Mouse (Mus musculus): ENCODE measurements around the gene Ctsz. TPM values are rescaled to one million over a fixed set of nuclear protein-coding genes. Genes with fewer than 3 reads are reported as not detected.

Ctsz gene
- total RNA-seq, 2 experiments from 2014 or later = 31.5 to 33.5 TPM

DNA sequence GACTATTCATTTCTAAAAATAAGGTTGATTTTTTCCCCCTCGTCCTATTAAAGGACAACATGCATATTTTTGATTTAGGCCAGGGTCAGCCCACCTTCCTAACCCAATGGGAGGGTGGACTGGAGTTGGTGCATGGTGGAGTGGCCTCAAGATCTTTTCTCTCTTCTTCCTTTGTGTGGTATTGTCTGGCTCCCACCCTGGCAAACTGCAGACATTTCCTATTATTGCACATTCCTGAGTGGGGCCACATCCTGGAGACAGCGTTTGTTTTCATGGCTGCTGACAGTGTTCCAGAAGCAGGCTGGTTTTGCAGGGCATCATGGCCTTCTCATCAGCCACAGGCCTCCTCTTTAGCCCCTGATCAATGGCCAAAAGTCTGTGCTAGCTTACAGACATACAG, 4.2 kb upstream of the Ctsz start:
- intact Hi-C loops (cut with DNase I) = no loop called here
- DNase-seq = no peak

DNA sequence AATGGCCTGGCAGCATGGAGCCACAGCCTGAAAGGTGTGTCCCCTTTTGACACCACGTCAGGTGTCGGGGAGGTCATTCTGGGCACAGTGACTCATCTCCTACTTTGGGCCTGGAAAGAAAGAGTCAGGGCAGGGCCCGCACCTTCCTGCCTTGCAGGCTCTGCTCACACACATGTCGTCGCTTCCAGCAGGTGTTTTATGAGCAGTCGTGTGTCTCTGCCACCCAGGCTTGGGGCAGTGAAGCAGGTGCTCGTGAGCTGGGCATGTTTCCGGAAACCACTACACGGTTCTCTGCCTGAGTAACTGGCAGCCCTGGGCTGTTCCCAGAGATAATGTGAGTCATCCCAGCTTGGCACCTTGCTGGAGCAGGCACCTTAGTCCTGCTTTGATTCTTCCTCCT, 3.6 kb upstream of the Ctsz start:
- intact Hi-C loops (cut with DNase I) = no loop called here
- no peak for DNase-seq

DNA sequence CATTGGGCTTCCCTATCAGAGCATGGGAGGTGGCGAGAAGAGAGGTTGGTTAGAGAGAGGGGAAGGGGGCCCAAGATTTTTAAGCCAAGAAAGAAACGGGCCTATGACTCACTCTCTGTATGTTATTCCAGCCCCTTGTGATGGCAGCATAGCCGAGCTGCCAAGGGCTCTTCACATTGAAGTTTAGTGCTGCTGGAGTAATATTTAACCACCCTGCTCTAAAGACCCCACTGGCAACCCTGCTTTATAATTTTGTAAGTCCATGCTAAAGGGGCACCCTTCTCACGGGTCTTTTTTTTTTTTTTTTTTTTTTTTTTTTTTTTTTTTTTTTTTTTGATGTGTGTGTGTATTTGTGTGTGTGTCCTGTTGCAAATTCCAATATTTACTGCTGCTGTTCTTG, 3.1 kb upstream of the Ctsz start:
- intact Hi-C loops (cut with DNase I) = no loop called here
- DNase-seq = no peak

DNA sequence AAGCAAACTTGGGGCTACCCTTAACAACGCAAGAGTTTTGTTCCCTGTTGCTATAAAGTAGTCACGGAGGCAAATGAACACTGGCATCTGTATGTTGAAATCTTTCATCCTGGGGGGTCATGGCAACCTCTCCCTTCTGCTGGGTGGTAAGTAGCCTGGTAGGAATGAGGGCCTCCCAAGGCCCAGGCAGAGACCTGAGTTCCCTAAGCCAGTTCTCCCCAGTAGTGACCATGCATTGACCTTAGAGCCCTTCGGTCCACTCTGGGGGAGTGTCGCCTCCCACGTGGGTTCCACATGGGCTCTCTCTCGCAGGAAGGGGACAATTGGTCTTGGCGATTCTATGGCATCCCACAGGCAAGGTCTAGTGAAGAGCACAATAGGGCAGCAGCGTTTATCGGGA, 1.1 kb upstream of the Ctsz start:
- DNase-seq = no peak
- intact Hi-C loops (cut with DNase I) = no loop called here

DNA sequence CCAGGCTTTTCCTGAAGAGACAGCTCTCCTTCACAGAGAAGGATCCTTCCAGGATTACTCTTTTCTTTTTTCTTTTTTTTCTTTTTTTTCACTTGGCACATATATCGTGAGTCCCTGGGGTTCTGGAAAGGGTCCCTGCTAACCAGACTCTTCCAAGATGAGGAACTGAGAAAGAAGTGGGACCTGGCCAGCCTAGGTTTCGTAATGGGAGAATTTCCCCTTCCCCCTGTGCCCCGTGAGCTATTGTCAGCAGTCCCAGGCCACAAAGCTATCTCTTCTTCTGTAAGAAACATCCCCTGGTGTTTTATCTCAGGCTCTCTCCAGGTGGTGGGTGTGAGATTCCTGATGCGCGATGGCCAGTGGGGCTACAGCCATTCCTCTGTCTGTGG, 605 bp upstream of the Ctsz start:
- intact Hi-C loops (cut with DNase I) = no loop called here
- no peak for DNase-seq

DNA sequence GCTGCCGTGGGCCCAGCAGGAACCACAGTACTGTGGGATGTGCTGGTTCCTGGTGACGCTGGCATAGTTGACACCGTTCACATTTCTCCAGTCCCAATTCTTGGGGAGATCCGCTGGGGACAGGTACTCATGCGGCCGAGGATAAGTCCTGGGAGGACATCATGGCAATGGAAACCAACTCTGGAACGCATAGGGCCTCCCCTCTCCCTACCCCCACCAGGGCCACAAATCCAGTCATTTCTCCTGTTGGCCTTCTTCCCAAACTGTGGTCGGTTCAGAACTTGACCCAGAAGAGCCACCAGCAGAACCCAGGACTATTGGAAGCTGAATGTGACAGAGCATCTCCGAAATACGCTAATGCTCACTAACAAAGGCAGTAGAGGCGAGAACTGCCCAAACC, 658 bp downstream of the Ctsz start:
- no peak for DNase-seq
- intact Hi-C loops (cut with DNase I) = no loop called here

DNA sequence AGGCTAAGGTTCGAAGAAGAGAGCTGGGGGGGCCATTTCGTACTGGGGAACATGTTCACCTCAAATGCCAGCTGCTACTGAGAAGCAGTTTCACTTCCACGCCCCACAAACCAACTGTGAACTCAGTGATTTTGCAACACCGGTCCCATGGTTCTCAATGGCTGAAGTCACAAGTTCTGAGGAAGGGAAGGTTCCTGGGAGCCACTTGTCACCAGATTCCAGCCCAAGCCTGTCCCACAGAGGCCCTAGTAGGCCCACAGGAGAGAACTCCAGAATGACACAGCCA, 1.2 kb downstream of the Ctsz start:
- intact Hi-C loops (cut with DNase I) = no loop called here
- DNase-seq = no peak

DNA sequence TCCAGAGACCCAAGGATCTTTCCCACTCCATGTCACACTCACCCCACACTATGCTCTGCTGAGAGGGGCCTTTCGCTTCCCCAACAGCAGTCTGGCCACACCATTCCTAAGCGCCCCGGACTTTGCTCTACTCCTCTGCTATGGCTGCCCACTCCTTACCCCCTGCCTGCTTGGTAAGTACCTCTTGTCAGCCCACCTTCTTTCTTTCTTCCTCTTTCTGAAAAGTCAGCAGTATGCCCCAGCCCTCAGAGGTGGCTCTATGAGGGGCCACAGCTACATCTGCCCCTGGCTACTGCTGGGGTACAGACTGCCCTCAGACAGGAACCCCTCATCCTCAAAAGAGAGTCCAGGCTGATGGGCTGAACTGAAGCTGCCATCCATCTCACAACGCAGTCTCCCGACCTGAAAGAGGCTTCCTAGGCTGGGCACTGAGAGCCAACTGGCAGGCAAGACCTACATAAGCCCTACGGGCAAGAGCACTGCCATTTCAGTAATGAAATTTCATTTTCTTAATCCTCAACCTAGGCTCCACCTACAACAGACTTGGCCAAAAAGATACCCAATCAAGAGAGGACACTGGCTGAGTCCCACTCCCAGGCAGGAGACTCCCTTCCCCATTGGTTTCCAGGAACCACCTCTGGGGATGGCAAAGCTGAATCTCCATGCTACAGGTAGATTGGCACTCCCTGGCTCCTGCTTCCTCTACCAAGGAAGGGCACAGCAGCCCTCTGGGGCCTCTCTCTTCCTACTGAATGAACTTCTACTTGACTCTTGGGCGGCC, 1.7 kb downstream of the Ctsz start:
- no peak for DNase-seq
- intact Hi-C loops (cut with DNase I) = no loop called here

DNA sequence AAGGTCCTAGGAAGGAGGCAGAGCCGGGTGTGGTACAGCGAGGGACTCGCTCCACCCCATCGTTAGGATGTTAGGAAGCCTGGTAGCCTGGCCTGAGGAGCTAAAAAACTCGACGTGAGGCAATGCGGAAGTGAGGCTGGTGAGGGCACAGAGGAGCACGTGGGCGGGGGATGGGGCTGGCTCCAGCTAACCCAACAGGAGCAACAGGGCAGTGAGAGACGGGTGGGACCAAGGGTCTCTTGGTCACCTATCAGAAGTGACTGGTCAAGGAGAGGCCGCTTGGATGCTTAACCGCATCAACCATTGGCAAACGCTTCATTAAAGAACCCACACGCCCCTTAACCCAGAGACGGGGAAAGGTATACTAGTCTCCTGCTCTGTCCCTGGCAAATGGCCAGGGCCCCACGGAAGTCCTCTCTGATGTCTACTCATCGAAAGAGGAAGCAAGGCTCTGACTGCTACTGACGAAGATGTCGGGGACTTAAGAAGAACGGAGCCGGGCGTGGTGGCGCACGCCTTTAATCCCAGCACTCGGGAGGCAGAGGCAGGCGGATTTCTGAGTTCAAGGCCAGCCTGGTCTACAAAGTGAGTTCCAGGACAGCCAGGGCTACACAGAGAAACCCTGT, 2.6 kb downstream of the Ctsz start:
- no peak for DNase-seq
- intact Hi-C loops (cut with DNase I) = no loop called here

DNA sequence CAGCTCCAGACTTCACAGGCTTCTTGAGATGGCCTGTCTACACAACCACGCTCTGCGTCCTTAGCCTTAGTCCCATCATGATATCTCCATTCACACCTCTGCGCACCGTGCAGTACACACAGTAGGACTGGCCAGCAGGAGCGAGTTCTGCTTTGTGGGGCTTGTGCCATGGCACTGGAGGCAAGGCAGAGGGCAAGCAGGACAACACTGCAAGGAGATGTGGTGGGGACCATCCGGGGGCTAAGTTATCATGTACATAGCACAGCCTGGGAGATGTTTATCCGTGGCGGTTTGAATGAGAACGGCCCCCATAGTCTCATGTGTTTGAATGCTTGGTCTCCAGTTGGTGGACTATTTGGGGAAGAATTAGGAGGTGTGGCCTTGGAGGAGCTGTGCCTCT, 3.9 kb downstream of the Ctsz start:
- intact Hi-C loops (cut with DNase I) = no loop called here

DNA sequence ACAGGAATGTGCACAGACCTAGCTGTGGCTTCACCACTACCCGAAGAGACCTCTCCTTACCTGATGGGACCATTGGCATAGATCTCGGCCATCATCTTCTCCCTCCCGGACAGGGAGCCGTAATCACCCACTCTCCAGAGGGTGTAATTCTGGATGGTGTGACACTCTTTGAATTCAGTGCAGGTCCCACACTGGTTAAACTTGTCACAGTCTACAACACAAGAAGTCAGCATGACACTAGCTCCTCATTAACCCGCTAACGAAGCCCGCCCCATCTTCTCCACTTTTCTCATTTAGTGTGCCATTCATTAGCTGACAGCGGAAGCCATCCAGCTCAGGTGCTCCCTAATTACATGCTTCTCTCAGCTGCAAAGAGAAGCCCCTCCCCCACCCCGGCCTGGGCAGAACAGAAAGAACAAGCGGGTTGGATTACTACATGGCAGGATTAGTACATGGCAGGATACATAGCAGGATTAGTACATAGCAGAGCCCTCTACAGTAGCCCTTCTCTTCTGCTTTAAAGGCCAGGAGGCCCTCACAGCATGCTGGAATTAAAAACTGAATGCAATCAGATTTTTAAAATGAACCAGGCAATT, 9.7 kb downstream of the Ctsz start:
- intact Hi-C loops (cut with DNase I) = no loop called here
- DNase-seq = no peak

More for the DNA sequence above, 3.9 kb downstream of the Ctsz start:
- no peak for DNase-seq

DNA sequence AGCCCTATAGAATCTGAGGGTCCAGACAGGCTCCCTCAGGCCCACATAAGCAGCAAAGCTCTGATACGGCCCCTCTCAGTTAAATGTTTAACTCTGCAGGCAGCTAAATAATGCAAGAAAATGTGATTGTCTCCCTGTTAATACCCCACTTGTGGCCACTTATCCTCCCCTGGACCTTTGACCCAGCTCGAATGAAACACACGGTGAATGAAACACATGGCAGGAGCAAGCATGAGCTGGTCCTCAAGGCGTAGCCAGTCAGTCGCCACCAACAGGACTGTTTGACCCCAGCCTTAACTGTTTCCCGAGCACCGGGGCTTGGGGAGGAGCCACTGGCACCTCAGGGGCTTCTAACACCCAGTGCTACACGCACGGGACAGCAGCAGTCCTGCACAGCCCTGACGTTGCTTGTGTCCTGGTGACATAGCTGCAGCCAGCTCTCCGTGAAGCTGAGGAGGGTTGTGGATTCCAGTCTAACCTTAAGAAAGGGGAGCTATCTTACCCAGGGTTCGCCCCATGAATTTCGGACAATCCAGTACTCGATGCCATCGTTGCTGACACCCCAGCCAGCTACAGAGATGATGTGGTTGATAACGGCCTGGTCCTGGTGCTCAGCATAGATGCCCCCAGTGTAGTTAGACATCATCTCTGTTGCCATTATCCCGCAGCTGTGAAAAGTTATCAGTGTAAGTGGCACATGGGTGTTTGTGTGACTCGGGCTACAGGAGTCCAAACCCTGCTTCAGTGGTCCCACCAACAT, 10.6 kb downstream of the Ctsz start:
- no peak for DNase-seq
- intact Hi-C loops (cut with DNase I) = no loop called here

DNA sequence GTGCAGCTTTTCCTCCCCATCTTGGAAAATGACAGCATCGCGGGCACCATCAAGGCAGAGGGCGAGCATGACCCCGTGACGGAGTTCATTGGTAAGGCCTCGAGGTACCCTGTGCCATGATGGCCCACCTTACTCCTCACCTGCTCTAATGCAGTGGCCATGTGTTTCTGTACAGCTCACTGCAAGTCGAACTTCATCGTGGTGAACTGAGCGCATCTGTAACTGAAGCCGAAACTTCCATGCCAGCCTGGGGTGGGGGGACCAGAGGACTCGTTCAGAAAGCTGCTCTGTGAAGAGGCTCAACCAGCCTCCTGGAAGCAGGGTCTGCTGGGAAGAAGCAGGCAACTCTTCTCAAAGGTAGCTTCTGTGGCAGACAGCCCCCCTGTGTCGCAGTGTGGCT, 12.0 kb downstream of the Ctsz start:
- DNase-seq = no peak
- intact Hi-C loops (cut with DNase I) = no loop called here

DNA sequence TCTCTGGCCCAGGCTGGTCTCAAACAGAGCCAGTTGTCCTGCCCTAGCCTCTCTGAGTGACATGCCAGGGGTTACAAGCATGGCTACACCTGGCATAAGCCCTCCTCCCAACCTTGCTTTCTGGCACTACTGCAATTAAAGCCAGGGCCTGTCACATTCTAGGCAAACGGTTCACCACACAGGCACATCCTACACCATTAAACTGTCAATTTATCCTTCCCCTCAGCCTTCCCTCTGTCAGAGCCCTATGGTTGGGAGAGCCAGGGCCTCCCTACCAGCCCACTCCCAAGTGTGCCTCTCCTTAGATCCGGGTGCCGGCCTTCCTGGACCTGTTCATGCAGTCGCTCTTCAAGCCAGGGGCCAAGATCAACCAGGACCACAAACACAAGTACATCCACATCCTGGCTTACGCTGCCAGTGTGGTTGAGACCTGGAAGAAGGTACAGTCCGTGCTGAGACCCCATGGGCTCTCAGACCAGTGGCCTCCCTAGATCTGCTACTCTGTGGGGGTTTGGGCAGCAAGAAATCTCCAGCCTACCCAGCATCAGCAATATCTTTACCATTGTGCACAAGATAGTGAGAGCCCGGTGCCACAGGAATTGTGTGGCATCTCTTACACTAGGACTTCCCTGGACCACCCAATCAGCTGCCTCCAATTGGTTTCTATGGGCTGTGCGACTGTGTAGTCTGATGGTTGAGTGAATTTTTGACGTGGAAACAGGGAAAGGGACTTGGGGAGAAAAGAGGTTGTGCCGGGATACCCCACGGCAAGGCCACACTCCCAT, 14.3 kb downstream of the Ctsz start:
- no peak for DNase-seq
- intact Hi-C loops (cut with DNase I) = no loop called here

DNA sequence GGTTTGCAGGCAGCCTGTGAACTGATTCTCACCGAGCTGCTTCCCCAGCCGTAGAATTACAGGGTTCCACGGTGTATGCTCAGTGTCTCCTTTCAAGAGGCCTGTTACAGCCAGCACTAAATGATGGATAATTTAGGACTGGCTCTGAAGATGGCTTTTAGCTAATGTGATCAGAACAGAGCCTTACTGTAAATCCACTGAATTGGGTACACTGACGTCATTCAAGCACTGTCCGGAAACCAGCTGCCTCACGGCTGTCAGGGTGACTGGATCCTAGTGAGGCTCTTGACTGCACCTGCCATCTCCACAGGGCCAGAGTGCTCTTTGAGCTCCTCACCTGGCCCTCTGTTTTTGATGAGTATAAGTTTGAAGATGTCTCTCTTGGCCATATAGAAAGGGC, 17.7 kb downstream of the Ctsz start:
- intact Hi-C loops (cut with DNase I) = no loop called here
- DNase-seq = no peak

DNA sequence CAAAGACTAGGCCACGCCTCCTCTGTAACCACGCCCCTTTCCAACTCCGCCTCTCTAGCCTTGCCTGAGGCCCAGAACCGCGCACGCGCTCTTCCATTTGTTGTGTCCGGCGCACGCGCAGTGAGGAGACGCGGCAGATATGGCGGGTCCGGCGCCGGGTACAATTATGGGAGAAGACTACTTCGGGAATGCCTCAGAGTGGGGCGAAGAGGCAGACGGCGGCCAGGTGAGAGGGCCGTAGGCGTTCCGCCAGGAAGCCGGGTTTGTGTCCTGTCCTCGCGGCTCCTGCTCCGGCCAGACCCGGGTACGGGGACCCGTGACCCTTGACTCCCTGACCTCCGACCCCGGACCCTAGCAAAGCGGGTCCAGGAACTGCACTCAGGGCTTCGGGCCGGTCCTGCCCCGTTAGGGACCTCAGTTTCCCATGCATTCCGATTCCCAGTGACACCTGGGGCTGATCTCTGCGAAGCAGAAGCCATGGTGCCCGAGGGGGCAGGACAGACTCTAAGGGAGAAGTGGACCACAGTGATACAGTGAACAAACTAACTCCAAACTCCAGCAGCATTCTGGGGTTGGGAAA, 23.0 kb downstream of the Ctsz start, which contains the start of gene Nelfcd:
TSS of gene Nelfcd (plus strand) at position 74 of the 580 bp plus-strand sequence.
- intact Hi-C loops (cut with DNase I) = no loop called here
- DNase-seq = peak; percentile 95

DNA sequence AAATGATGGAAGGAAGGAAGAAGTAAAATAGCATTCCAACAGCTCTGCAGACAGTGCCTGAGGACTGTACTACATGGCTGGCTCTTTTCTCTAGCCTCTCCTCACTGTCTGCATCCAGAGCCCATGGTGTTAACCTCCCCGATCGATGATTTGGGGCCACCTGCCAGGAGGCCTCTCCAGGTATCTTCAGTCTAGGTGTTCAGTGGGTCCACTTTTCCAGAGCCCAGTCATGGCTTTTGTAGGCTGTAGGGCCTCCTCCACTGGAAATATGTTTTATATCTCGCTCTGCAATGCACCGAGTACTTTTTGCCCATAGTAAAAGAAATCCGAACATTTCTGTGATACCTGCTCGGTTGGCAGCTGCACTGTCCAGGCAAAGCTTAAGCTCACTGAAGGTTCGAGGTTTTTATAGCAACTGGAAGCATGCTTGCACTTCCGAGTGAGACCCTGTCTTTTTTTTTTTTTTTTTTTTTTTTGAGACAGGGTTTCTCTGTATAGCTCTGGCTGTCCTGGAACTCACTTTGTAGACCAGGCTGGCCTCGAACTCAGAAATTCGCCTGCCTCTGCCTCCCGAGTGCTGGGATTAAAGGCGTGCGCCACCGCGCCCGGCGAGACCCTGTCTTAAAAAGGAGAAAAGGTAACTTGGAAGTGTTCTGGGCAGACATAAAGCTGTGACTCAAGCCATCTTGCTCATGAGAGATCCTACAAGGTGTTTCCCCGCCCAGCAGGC, 23.7 kb downstream of the Ctsz start:
- DNase-seq = no peak
- intact Hi-C loops (cut with DNase I) = no loop called here

DNA sequence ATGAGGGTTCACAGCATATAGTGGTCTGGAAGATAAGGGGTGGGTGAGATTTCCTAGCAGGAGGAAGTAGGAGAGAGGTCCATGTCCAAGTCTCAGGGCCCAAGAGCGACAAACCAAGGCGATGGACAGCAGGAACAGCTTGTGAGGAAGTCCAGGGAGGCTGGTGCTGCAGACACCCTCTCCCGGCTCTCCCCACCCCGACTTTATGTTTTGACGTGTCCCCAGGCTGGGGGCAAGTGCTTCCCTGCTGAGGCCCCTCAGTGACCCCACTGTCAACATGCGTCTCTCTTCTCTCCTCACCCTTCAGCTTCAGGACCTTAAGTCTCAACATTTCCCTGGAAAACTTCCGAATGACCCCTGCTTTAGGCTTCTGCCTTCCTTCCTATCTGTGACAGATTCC, 25.7 kb downstream of the Ctsz start:
- intact Hi-C loops (cut with DNase I) = no loop called here
- no peak for DNase-seq

DNA sequence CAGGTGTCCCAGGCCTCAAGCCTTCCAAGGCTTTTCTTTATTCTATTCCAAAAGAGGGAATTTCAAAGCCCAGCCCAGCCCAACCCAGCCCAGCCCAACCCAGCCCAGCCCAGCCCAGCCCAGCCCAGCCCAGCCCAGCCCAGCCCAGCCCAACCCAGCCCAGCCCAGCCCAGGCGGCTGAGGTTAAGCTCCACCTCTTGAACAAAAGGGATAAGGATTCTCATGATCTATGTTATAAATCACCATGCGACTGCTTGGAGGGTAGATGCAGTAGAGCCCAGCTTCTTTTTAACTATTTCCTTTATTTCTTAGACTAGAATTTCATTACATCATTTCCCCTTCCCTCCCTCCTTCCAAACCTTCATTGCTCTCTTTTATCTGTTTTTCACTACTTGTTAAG, 28.6 kb downstream of the Ctsz start:
- no peak for DNase-seq
- intact Hi-C loops (cut with DNase I) = no loop called here

DNA sequence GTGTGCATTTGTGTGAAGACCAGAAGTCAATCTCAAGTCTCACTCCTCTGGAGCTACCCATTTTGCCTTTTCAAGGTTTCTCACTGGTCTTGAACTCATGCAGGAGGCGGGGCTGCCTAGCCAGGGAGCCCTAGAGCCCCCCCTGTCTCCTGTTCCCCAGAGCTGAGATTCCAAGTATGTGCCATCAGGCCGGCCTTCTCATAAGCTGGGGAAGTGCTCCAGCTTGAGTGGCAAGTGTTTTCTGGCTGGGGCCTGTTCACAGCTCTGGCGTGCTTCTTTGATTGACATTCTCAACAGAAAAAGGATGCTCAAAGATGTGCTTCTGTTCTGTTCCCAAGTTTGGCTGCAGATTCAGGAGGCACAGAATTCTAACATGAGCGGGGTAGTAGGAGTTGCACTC, 38.4 kb downstream of the Ctsz start:
- no peak for DNase-seq
- intact Hi-C loops (cut with DNase I) = no loop called here

Measured in left cerebral cortex, postnatal 4 days (tissue).